Mouse (Mus musculus) frontal cortex, adult (tissue): ENCODE measurements around the gene Gm10282.

Source experiments
- ATAC-seq: cut with Nextera tagmentation; 2 replicates; pipeline ENCODE4 v1.9.2; 2017; ENCODE audit warnings: mild to moderate bottlenecking, moderate library complexity, mixed read lengths; ENCODE audit not compliant: low TSS enrichment

The Gm10282 gene

DNA sequence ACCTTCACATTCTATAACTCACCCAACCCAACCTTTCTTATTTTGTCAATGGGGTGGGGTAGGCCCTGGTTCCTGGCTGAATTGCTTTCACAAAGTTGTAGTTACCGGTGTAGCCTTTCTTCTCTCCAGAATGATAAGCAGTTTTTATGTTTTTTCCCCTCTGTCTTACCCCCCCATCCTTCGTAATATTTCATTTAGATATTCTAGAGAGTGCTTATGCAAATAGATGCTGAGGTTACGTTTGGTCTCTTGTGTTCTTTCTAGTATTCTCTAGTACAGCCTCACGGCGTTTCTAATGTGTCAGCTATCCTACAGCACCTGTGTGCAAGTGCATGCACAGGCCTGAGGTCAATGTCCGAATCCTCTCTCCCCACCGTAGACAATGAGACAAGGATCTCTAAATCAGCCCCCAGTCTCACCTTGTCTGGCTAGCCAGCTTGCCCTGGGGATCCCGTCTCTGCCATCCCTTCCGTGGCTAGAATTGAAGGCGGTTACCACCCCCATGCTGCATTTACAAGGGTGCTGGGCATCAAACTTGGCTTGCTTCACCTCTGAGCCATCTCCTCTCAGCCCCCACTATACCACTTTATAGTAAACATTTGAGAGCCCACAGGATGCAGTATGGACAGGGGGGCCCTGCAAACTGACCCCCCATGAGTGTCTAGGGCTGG lies 19.1 kb upstream of the Gm10282 start:
- ATAC-seq, result no peak

DNA sequence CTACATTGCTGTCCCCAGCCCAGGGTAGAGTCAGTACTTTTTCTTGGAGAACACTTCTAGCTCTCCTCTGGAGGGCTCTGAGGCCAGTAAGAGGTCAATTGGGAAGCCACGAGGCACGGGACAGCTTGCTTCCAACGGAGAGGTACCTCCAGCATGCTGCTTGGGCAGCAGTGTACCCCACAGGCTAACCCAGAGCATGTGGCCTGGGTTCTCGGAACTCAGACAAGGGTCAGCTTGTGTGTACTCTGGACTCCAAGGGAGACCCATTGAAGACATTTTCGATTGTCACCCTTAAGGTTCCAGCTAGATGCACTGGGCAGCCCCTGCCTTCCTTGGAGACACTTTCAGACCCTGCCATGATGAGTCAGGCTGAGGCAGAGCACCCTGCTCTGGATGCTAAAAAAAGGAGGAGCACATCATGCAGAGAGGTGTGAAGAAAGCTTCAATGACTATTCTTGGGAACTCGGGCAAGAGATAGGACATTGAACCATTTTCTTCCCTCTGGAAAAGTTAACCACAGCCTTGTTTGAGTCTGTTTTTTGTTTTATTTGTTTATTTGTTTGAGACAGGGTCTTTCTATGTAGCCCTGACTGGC lies 18.2 kb upstream of the Gm10282 start:
- peak; percentile 63 for ATAC-seq

DNA sequence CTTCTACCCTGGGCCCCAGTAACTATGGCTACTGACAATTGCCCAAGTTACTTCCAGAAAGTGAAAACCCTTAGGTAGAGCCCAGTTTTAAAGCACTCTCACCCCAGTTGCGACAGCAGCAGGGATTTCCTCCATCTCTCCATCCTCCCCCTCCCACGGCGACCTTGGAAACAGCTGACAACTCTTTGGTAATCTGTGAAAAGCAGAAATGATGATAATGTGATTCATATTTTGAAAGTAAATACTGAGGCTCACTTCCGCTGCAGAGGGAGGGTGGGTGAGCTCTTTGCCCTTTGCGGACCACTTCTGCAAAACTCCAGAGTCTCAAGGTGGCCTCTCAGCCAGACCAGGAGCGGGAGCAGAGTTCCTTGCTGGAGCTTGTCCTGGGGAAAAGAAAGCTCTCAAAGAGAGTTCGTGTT lies 17.4 kb upstream of the Gm10282 start:
- ATAC-seq, result no peak

GRCm38 (mm10) chr8:72321635-72322441 lies 16.8 kb upstream of the Gm10282 start:
- ATAC-seq, result no peak

GRCm38 (mm10) chr8:72320803-72321583 lies 15.9 kb upstream of the Gm10282 start:
- ATAC-seq, result no peak

GRCm38 (mm10) chr8:72319921-72320802 lies 15.1 kb upstream of the Gm10282 start:
- ATAC-seq, result no peak

GRCm38 (mm10) chr8:72319397-72319796 lies 14.3 kb upstream of the Gm10282 start:
- ATAC-seq, result no peak

DNA sequence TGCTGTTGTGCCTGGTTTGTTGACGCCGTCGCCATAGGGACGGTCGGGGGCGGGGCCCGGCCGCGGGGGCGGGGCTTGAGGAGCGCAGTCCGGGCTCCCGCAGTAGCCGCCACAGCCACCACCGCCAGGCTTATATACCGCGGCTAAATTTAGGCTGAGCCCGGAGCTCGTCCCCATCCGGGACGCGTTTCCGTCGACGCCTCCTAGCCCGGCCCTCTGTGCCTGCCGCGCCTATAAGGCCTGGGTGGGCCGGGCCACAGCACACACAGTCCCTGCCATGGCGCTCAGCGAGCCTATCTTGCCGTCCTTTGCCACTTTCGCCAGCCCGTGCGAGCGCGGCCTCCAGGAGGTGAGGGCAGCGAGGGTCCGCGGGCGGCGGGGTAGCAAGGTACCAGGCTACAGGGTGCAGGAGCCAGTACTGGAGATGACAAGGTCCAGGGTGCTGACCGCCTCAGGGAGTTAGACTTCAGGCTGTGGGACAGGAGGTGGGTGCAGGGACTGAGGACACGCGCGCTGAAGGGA lies 13.8 kb upstream of the Gm10282 start, which contains the start of gene Klf2:
Klf2 (plus strand) TSS at position 233 of the 522 bp plus-strand sequence.
- ATAC-seq, result peak; percentile 76

- no peak for ATAC-seq
Observed at GRCm38 (mm10) chr8:72317741-72318301, 12.8 kb upstream of the Gm10282 start.

DNA sequence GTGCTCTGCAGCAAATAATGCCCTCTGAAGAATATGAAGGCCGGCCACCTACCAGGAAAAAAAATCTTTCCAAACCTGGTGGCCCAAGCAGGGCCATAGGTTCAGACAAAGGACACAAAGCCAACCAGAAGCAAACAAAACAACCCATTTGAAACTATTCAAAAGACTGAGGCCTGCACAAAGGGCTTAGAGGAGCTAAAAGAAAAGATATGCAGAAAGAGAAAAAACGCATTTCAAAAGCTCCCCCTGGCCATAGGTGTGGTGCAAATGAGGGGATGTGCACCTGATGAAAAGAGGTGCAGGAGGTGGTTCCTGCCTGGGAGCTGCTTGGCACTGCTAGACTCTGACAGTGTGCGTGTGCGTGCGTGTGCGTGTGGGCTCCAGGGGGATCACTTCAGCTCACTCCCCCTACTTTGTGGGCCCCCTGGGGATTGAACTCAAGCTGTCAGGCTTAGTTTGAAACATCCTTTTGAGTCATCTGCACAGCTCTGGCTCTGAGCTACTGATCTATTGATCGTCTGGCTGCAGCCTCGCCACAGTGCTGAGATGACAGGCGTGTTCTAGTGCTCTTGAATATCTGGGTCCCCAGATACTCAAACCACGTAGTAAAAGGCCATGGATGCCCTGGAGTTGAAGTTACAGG lies 11.1 kb upstream of the Gm10282 start:
- ATAC-seq, result no peak

GRCm38 (mm10) chr8:72312926-72313518 lies 8.0 kb upstream of the Gm10282 start:
- no peak for ATAC-seq

- ATAC-seq, result peak; percentile 84
Observed at GRCm38 (mm10) chr8:72310849-72311506, 5.9 kb upstream of the Gm10282 start.

DNA sequence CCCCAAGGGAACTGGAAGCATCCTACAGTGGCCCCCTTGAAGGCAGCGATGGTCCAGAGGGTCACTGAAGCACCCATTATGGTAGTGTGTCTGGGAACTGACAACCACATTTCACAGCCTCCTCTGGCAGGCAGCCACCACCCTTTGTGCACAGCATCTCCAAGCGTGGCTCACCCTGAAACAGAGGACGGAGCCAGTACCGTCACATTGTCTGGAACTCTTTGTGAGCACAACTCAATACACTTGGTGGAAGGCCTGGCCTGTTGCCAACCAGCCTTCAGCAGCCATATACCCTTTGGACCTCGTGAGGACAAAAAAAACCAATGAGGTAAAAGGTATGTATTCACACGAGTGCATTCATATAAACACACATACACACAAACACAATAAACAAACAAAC lies 3.2 kb upstream of the Gm10282 start:
- no peak for ATAC-seq

- ATAC-seq, result no peak
Observed at GRCm38 (mm10) chr8:72306913-72307312, 1.9 kb upstream of the Gm10282 start.

DNA sequence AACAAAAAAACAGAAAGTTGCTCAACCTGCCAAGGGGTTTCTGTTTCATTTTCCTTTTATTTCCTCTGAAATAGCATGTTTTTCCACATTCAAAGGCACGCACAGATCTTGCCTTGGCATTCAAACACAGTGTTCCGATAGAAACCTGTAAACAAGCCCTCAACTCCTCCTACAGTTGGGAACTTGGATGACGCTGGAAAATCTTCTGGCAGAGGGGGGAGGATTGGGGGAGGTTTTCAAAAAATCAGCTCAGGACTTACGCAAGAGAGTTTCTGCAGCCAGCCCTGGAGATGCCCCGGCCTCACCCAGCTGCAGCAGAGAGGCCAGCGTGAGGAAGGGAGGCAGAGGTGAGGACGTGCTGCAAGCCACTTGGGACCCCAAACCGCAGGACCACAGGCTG lies 1.4 kb downstream of the Gm10282 start:
- ATAC-seq, result peak; percentile 86

GRCm38 (mm10) chr8:72302986-72303612 lies 2.0 kb downstream of the Gm10282 start:
- ATAC-seq, result peak; percentile 62; the same call in 1 of the 2 replicates

DNA sequence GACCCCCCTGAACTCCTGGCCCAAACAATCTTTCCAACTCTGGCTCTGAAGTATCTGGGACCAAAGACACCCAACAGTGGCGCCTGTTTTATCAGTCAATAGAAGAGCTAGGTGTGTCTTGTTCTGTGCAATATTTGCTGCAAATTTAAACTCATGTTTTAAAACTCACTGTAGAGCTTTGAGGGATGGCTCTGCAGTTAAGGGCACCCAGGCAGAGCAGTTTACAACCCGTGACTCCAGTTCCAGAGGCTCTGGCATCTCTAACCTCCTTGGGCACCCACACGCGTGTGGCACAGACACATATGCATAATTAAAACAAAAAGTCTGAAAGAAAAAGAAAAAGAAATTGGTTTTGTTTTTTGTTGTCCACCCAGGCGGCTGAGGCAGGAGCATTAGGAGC lies 3.6 kb downstream of the Gm10282 start:
- ATAC-seq, result no peak

GRCm38 (mm10) chr8:72300654-72301400 lies 4.2 kb downstream of the Gm10282 start:
- no peak for ATAC-seq
